Mouse (Mus musculus): ENCODE data around the gene Hjurp. TPM values are rescaled to one million over a fixed set of nuclear protein-coding genes. Genes with fewer than 3 reads are reported as not detected.

Gene Hjurp
- 8.2 and 10.4 TPM in 2 replicates for polyA plus RNA-seq (2021; fragmentation: Nextera tagmentation)
- long read RNA-seq, experiment 1, full-length matches to known transcripts = 29 of 52 reads
- long read RNA-seq, experiment 1, partial matches to known transcripts = 0 of 52 reads
- long read RNA-seq, experiment 1, other reads (novel, unspliced or antisense) = 23 of 52 reads
- long read RNA-seq, experiment 2, partial matches to known transcripts = 2 of 17 reads
- long read RNA-seq, experiment 2, other reads (novel, unspliced or antisense) = 12 of 17 reads

DNA sequence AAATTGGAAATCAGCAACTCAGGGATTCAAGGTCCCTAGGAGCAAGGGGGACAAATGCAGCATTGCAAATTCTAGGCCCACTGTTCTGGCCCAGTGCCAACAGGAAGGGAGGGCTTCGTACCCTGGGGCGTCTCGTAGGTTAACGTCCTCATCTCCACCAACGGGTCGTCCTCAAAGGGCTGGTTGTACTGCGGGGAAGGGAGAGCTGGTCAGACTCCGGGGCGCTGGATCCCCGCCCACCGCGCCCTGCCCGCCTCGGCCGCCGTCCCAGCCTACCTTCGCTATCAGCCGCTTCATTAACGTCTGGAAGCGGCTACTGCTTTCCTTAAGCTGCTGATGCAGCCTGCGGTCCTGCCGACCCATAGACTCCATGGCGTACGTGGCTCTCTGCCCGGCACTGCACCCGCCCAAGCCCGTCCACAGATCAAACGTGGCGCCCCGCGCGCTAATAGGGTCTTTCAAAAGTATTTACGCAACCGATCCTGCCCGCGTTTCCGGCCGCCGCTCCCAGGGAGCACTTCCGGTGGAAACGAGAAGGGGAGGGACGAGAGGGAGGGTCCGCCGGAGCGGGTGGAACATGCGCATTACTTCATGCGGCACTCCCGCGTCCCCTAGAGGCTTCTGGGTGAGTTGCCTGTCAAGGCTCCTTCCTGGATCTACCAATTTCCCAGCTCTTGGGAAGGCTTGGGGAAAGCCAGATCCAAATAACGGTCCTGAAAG, at the start of gene Hjurp, which contains the start of gene Trpm8:
Gene Hjurp (minus strand): TSS at position 536 of the 720 bp plus-strand sequence.
Gene Trpm8 (plus strand): TSS at position 564 of the 720 bp plus-strand sequence.

DNA sequence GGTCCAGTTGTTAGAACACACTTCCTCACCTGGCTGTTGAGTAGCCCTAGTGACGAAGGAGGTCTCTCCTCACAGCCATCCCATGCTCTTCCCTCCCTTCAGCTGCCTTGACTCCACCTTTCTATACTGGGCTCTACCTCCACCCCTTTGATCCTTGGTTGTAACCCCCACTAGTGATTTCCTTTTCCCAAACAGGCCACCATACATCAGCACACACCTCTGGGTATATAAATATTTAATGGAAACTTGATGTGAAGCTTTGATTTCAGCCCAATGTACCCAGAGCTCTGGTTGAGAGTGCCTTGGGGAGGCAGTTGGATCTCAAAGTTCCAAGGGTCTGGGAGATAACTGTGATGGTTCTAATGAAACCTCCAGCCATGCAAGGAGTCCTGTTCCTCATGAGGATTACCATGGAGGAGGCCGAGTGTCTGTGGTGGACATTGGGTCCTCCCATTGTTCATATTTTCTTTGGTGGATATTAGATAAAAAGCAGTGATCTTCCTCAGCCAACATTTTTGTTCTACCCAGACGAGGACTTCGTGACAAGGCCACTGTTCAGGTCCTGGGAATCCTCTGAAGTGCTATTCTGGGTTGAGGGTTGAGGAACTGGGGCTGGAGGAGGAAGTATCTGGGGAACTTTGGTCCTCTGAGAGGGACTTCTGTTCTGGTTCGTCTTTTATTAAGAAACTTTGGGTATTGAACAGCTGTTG, 50.6 kb downstream of the Hjurp start, which contains the start of gene Mroh2a:
Gene Mroh2a (plus strand): TSS at position 317 of the 710 bp plus-strand sequence.

Other genes with a start within 250 kb of the Hjurp start
- gene Ugt1a10, start 222.2 kb downstream of the Hjurp start, polyA plus RNA-seq (2021; fragmentation: Nextera tagmentation) = not detected in 2 replicates
- gene Ugt1a9, start 206.8 kb downstream of the Hjurp start, polyA plus RNA-seq (2021; fragmentation: Nextera tagmentation) = not detected in 2 replicates
- not detected in 2 replicates for gene Ugt1a8, start 189.8 kb downstream of the Hjurp start, polyA plus RNA-seq (2021; fragmentation: Nextera tagmentation)
- gene Ugt1a7c, start 182.6 kb downstream of the Hjurp start, polyA plus RNA-seq (2021; fragmentation: Nextera tagmentation) = 0.77 and 1.0 TPM in 2 replicates
- gene Ugt1a6b, start 174.4 kb downstream of the Hjurp start, polyA plus RNA-seq (2021; fragmentation: Nextera tagmentation) = not detected in 2 replicates
- gene Ugt1a6a, start 142.8 kb downstream of the Hjurp start, polyA plus RNA-seq (2021; fragmentation: Nextera tagmentation) = 2.2 and 3.1 TPM in 2 replicates
- gene Ugt1a5, start 111.6 kb downstream of the Hjurp start, polyA plus RNA-seq (2021; fragmentation: Nextera tagmentation) = not detected in 2 replicates
- not detected in 2 replicates for gene Ugt1a2, start 77.0 kb downstream of the Hjurp start, polyA plus RNA-seq (2021; fragmentation: Nextera tagmentation)
- gene Dnajb3, start 71.9 kb downstream of the Hjurp start, polyA plus RNA-seq (2021; fragmentation: Nextera tagmentation) = 4.3 and 5.6 TPM in 2 replicates
- gene Ugt1a1, start 65.7 kb downstream of the Hjurp start, polyA plus RNA-seq (2021; fragmentation: Nextera tagmentation) = not detected in 2 replicates
- gene Mroh2a, start 50.6 kb downstream of the Hjurp start, polyA plus RNA-seq (2021; fragmentation: Nextera tagmentation) = 0.21 and 0.22 TPM in 2 replicates
- not detected in 2 replicates for gene Trpm8, start within 50 bp of the Hjurp start, polyA plus RNA-seq (2021; fragmentation: Nextera tagmentation)
- gene Spp2, start 129.3 kb upstream of the Hjurp start, polyA plus RNA-seq (2021; fragmentation: Nextera tagmentation) = 0.29 and 0.50 TPM in 2 replicates
- 0.13 TPM in 2 replicates for gene Glrp1, start 232.4 kb upstream of the Hjurp start, polyA plus RNA-seq (2021; fragmentation: Nextera tagmentation)